Mouse (Mus musculus) embryo, embryonic 10.5 days (tissue): ENCODE measurements around the gene Lrrfip1.
A peak's percentile ranks its signal among the peaks of the same experiment; 100 is the strongest.

Source experiments
- DNase-seq: peaks from one replicate; pipeline ENCODE4 v3.0.0-alpha.2; 2015; ENCODE audit warnings: low spot score

Gene Lrrfip1

DNA sequence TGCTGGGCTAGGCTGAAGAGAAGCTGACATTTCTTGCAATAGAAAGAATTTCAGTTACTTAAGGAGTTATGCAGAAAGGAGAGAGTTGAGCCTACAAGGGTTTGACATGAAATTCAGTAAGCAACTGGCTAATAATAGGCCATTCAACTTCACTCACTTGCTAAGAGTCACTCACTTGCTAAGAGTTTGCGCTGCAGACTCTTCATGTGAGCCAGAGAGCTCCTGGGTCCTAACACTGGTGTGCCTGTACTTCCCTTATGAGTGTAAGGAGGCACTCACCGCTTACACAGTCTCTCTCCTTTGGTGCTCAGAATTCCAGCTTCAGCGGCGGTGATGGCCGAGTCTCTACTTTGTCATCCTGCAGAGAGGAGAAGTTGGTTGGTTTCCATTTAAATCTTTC, 88.2 kb downstream of the Lrrfip1 start:
- DNase-seq: no peak

GRCm38 (mm10) chr1:91088027-91088426, 89.5 kb downstream of the Lrrfip1 start:
- no peak for DNase-seq

DNA sequence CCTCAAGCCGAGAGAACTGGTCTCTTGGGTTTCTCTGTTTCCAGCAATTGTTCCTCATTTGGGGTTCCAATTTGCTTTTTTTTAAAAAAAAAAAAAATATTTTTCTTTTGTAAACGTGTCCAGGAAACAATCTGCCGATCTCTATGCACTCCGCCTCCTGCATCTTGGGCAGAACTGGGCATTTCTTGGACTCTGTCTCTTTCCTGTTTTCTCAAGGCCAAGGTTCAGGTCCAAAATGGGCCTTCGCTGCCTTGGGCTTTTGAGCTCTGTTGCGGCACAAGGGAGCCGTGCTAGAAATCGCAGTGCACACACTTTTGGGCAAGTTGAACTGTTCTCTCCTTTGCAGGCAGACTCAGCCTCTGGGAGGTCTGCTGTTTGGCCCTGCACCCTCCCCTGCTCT, 90.4 kb downstream of the Lrrfip1 start:
- no peak for DNase-seq

GRCm38 (mm10) chr1:91090456-91090855, 91.9 kb downstream of the Lrrfip1 start:
- no peak for DNase-seq

GRCm38 (mm10) chr1:91092451-91092850, 93.9 kb downstream of the Lrrfip1 start:
- no peak for DNase-seq

- DNase-seq: no peak
Measured at GRCm38 (mm10) chr1:91093296-91093695, 94.8 kb downstream of the Lrrfip1 start.

GRCm38 (mm10) chr1:91094001-91094400, 95.5 kb downstream of the Lrrfip1 start:
- DNase-seq: no peak

DNA sequence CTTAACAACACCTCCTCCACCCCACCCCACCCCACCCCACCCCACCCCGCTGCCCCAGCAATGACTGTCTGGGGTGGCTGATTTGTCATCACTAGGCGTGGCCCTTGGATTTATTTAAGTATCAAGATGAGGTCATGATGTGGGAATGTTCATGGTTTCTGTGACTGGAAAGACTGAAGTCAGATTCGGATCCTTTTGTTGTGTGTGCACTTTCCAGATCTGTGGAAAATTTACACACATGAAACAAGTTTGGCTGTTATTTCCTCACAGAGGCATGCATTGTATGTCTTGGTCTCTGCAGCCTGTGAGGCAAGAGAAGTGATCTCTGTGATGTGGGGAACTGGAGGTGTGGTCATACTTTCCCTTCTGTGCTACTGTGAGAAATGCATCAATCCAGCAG, 96.7 kb downstream of the Lrrfip1 start:
- no peak for DNase-seq

DNA sequence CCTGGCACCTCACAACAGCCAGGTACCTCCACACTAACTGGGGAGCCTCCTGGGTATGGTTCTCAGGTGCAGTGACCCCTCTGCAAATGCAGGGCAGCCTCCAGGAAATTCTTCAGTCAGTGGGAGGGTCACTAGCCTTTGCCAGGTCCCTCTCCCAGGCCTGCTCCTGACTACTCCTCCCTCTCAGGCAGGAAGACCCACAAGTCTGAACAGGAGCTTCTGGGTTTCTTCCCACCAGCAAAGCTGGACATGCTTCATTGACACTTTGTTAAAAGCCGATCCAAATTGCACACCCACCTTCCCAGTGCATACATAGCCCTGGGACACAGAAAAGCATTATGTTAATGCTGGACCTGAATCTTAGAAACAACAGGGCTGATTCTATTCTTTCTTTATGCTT, 97.3 kb downstream of the Lrrfip1 start:
- DNase-seq: no peak

- no peak for DNase-seq
Measured at GRCm38 (mm10) chr1:91096490-91096889, 98.0 kb downstream of the Lrrfip1 start.

- DNase-seq: no peak
Measured at GRCm38 (mm10) chr1:91097283-91097834, 98.8 kb downstream of the Lrrfip1 start.

DNA sequence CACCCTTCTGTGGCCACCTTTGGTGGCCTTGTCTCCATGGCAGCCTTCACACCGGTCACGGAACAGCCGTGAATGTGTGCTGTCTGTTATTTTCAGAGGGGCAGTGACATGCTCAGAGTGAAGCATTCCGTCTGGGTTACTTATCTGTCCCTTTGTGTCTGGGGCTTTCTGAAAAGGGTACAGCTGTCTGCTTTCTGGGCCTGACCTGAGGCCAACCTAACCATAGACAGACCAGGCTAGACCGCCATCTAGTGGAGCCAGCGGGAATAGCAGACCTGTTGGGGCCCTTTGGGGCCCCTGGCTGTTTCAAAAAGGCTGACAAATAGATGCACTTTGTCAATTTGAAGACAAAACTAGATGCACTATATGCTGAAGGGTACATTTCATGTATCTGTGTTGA, 100.3 kb downstream of the Lrrfip1 start:
- peak; percentile 81 for DNase-seq

DNA sequence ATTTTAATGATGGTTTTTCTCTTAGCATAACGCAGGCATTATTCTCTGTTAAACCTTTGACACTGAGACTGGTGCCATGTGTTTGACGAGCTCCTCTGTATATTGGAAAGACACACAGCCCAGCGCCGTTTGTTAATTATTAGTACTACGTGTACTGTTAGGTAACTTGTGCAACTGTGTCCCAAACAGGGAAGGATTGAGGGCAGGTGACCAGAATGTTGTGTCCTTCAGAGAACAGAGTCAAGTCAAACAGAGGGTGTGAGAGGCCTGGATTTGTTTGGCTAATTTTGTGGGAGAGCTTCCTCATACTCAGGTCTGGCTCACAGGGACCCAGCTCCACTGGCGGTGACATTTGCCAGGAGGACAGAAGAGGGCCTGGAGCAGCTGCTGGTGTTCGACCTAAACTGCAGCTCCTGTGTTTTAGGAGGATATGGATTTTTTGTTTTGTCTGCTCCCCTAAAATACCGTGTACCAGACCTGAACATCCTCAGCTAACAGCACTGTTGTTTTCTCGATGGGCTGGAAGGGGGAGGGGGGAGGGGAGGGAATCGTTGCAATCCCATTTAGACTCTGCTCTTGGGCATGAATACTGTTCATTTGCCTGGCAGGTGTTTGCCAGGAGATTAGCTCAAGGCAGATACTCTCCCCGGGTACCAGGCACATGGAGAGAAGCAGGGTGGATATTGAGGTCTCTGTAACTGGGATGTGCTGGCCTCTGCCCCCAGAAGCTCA, 103.3 kb downstream of the Lrrfip1 start:
- DNase-seq: no peak

DNA sequence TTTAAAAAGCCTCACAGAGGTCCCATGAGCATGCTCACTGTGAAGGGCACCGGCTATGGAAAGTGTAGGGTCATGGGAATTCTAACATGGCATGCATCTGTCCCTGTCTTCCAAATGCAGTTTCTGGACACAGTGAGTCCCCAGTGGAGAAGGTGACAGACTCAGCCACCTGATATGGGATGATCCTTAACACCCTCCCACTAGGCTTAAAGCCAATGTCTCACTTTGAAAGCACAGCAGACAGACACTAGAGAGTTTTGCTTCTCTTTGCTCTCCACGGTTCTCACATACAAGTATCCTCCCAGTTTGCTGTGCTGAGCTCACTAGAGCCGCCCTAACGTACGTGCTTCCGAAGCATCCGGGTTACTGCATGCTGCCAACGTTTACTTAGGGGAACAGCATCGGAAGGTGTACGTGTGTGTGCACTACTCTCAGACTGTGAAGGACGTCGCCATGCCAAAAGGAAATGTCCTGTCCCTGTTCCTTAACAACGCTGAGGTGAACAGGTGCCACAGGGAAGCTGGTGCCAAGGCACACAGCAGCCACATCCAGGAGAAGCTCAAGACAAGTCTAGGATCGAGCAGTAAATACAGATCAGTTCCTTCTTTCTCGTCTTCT, 104.9 kb downstream of the Lrrfip1 start:
- no peak for DNase-seq

GRCm38 (mm10) chr1:91107548-91107947, 109.0 kb downstream of the Lrrfip1 start:
- DNase-seq: no peak

- DNase-seq: no peak
Measured at GRCm38 (mm10) chr1:91109302-91109701, 110.8 kb downstream of the Lrrfip1 start.

DNA sequence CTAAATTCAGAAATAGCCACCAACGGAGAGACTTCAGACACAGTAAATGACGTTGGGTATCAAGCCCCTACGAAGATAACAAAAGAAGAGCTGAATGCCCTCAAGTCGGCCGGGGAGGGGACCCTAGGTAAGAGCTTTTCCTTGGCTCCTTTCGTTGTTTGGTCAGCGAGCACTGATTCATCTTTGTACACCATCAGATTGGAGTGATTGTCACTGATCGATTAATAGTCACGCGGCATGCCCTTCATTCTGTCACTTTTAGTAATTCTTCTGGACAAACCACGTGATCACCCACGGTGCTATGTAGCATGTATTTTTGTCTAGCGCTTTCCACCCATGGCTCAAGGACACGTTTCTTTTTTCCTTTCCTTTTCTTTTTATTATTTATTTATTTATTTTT, 113.6 kb downstream of the Lrrfip1 start:
- no peak for DNase-seq

DNA sequence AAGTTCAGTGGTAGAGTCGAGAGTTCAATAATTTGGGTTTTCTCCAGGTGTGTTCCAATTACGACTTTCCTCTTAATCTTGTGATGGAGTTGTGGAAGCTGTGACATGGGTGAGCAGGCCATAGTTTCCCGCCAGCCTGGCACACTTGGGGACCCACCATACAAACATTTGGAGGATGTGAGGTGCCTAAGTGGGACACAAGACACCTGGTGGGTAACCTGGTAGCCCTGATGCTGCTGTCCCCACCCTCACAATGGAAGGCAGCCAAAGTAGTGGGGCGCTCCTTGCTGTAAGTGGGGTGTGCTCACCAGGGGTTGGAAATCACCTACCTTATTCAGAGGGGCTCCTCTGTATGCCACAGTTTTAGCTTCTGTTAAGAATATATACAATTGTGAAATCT, 114.1 kb downstream of the Lrrfip1 start:
- DNase-seq: no peak

DNA sequence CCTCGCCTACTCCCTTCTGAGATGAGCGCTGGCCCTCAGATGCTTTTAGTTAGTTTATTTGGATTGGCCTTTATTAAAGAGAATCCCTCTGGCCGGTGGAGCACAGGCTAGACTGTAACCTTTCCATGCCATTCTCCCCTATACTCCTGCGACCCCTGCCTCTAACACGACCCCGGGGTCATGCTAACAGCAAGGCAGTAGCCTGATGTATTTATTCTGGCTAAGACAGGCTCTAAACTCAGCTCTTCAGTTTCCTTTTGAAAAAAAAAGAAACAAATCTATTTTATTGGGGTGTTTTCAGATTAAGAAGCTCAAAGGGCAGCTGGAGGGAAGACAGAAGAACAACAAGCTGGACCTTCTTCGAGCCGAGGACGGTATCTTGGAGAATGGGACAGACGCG, 123.6 kb downstream of the Lrrfip1 start:
- no peak for DNase-seq

GRCm38 (mm10) chr1:91123004-91123403, 124.5 kb downstream of the Lrrfip1 start:
- no peak for DNase-seq

DNA sequence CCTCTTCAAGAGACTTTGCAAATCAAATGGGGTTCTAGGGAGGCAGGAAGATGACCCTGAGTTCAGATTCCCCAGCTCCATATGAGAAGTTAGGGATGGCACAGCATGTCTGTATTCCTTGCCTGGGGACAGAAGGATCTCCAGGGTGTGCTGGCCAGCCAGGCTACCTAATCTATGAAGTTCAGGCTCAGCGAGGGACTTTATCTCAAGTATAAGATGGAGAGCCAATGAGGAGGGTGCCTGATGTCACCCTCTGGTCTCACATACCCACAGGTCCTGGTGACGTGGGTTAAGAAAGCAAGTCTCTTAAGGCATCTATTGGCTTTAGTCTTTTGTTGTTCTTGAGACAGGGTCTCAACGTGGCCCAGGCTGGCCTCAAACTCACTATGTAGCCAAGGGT, 124.9 kb downstream of the Lrrfip1 start:
- no peak for DNase-seq

GRCm38 (mm10) chr1:91128849-91129248, 130.3 kb downstream of the Lrrfip1 start:
- DNase-seq: no peak

DNA sequence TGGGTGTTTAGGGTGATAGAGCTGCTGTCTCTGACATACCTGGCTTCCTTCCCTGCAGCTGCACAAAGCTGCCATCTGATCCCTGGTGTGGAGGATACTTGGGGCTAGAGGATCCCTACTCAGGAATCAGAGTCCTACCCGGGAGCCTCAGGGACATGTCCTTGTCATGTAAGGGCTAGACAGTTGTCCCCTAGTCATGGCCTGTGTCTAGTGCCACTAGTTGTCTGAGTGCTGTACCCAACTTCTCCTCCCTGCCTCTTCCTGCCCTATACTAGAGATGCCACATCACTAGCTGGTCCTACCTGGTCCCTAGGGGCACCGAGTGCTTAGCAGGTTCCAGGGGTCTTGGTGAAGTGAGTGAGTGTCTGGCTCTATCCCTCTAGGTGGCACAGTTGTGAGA, 138.5 kb downstream of the Lrrfip1 start:
- no peak for DNase-seq

GRCm38 (mm10) chr1:91144813-91145212, 146.3 kb downstream of the Lrrfip1 start, which contains the start of gene Rbm44:
TSS of gene Rbm44 (plus strand) at chr1:91145089.
- DNase-seq: peak; percentile 16
